ENCODE assay signal across 14 mouse cellular contexts in genomic region chr2:144264398-144265119, GRCm38 (mm10). TPM values are rescaled to one million over a fixed set of nuclear protein-coding genes. Genes with fewer than 3 reads are reported as not detected.
DNase-seq lines count a peak whose midpoint lies in the region; ATAC-seq and TF ChIP-seq lines count a peak whose summit lies in the region.
"Had no signal": no experiment of that assay in that cellular context is flagged by ENCODE, and none has a peak within 500 bp of the region (broad histone marks: within the 10 kb centered on the region; RNA-seq: fewer than 3 reads in every experiment).

No protein-coding gene starts in this region.

- peaks cover 96% of the 10 kb centered on the region for H3K79me2 ChIP-seq in CH12.LX (replicated peaks; ENCODE audit: control insufficient read depth, extremely low read depth, insufficient read depth, poor library complexity, severe bottlenecking)

- H3K4me3 ChIP-seq in CH12.LX (replicated peaks in 1 of 3; ENCODE audit: low read depth in 2 of 3, low read length in 2 of 3, poor library complexity in 1 of 3), result peak overlapping the region in 1 of 3 experiments; percentile 83
- no peak overlapping the region for H3K4me3 ChIP-seq in liver, embryonic 15.5 days (replicated peaks)
- H3K4me3 ChIP-seq: lung, embryonic 15.5 days had no signal

- no peaks in the 10 kb centered on the region for H3K9me3 ChIP-seq in CH12.LX (replicated peaks; ENCODE audit: low read length)
- H3K9me3 ChIP-seq in liver, embryonic 15.5 days (replicated peaks), result no peaks in the 10 kb centered on the region
- H3K9me3 ChIP-seq: lung, embryonic 15.5 days had no signal

- 0 out of 4 replicates have a peak, but pooled peaks of 1 of the 2 experiments have one; percentile 1 for TF ChIP-seq CTCF in CH12.LX (conservative IDR thresholded peaks at IDR 0.05 in 1 of 2, IDR thresholded peaks at IDR 0.05 in 1 of 2; ENCODE audit: low read depth in 2 of 2, low read length in 2 of 2)

- TF ChIP-seq EP300 in CH12.LX (IDR thresholded peaks at IDR 0.05; ENCODE audit: low read length), result no peak

- TF ChIP-seq POLR2A in CH12.LX (IDR thresholded peaks at IDR 0.05; ENCODE audit: low read depth, low read length), result no peak; the same call in 1 of the 2 replicates

- TF ChIP-seq RAD21 in CH12.LX (IDR thresholded peaks at IDR 0.05; ENCODE audit: low read depth, low read length), result no peak

- H3K4me1 ChIP-seq in CH12.LX (ENCODE audit: control insufficient read depth in 1 of 2, insufficient read depth in 2 of 2), result peaks cover 3 to 53% of the 10 kb centered on the region in 2 experiments; a peak in 3 of 4 replicates
- peaks cover 69% of the 10 kb centered on the region for H3K4me1 ChIP-seq in liver, embryonic 15.5 days (replicated peaks)

- dilution Hi-C loops in CH12.LX (cut with MboI; ENCODE audit: extremely low pct_ligation_motif_present, extremely low pct_unique_long_range_greater_than_20kb, low sequenced_read_pairs), result no loop called here

- no peaks in the 10 kb centered on the region for H3K27me3 ChIP-seq in CH12.LX (replicated peaks)
- H3K27me3 ChIP-seq in liver, embryonic 15.5 days, result no peaks in the 10 kb centered on the region
- H3K27me3 ChIP-seq: lung, embryonic 15.5 days had no signal

- peak; percentile 32 to 45 for DNase-seq in heart, adult 18-20 months
- DNase-seq in heart, postnatal 14 days, result no peak
- DNase-seq in CH12.LX (ENCODE audit: extremely low read depth), result no peak
- DNase-seq in cerebellum, postnatal 36 days, result no peak
- no peak for DNase-seq in frontal cortex, postnatal 36 days (ENCODE audit: low spot score in 2 of 2)
- no peak for DNase-seq in adrenal gland, postnatal 25 days
- DNase-seq: B cell, adult 2 months; cerebellum, adult 18-20 months; heart, postnatal 4 days; layer of hippocampus, postnatal 36 days; retina, postnatal 1 day had no signal

- ATAC-seq in inflammation-experienced regulatory T-cells, adult 6 months, result peak; percentile 10
- no peak for ATAC-seq in liver, embryonic 15.5 days (ENCODE audit: insufficient read depth)

- H3K4me2 ChIP-seq in CH12.LX (ENCODE audit: insufficient read depth, low read depth, poor library complexity, severe bottlenecking), result peak overlapping the region; percentile 95
- H3K4me2 ChIP-seq in liver, embryonic 15.5 days, result peak overlapping the region; percentile 11
- H3K4me2 ChIP-seq: lung, embryonic 15.5 days had no signal

- H3K27ac ChIP-seq in CH12.LX (ENCODE audit: insufficient read depth, low read depth), result no peak overlapping the region
- peak overlapping the region; percentile 48; the same call in 1 of the 2 replicates for H3K27ac ChIP-seq in liver, embryonic 15.5 days (replicated peaks)
- H3K27ac ChIP-seq: lung, embryonic 15.5 days had no signal

- in situ Hi-C loops in CH12.LX (cut with MboI; ENCODE audit: low pct_ligation_motif_present, low pct_unique_long_range_greater_than_20kb, low sequenced_read_pairs), result no loop called here

- intact Hi-C loops in heart, postnatal 14 days (cut with DNase I), result no loop called here

- 50% methylated on average over 5 of the region's 5 CpGs for WGBS in liver, embryonic 15.5 days (ENCODE audit: insufficient replicate concordance)

- H3K36me3 ChIP-seq in CH12.LX (replicated peaks in 1 of 2; ENCODE audit: control insufficient read depth in 1 of 2, insufficient read depth in 1 of 2, low read length in 1 of 2), result peaks cover 30 to 84% of the 10 kb centered on the region in 2 experiments
- H3K36me3 ChIP-seq in liver, embryonic 15.5 days (replicated peaks), result peaks cover 69% of the 10 kb centered on the region

- peak overlapping the region; percentile 56; the same call in 1 of the 2 replicates for H3K9ac ChIP-seq in CH12.LX (ENCODE audit: insufficient read depth, low read depth)
- 0 out of 2 replicates have a peak overlapping the region, but pooled peaks have one; percentile 13 for H3K9ac ChIP-seq in liver, embryonic 15.5 days
- H3K9ac ChIP-seq: lung, embryonic 15.5 days had no signal

TF ChIP-seq in CH12.LX, 34 proteins besides CTCF, POLR2A, EP300 and RAD21:
- TF ChIP-seq HCFC1 (IDR thresholded peaks at IDR 0.05; ENCODE audit: low read depth, low read length), result no peak
- TF ChIP-seq NELFE (IDR thresholded peaks at IDR 0.05; ENCODE audit: low read depth, low read length), result no peak
- TF ChIP-seq KAT2A (IDR thresholded peaks at IDR 0.05; ENCODE audit: insufficient replicate concordance, low read length), result no peak
- no peak for TF ChIP-seq MAZ (IDR thresholded peaks at IDR 0.05; ENCODE audit: low read depth, low read length)
- TF ChIP-seq MAX (IDR thresholded peaks at IDR 0.05; ENCODE audit: low read length), result no peak
- no peak for TF ChIP-seq E2F4 (IDR thresholded peaks at IDR 0.05; ENCODE audit: insufficient replicate concordance, low read depth, low read length)
- no peak for TF ChIP-seq MYC (IDR thresholded peaks at IDR 0.05; ENCODE audit: low read depth, low read length)
- no peak for TF ChIP-seq JUND (conservative IDR thresholded peaks at IDR 0.05; ENCODE audit: low read depth, low read length)
- no peak for TF ChIP-seq MEF2A (IDR thresholded peaks at IDR 0.05; ENCODE audit: borderline replicate concordance, low read depth, low read length)
- TF ChIP-seq POLR2AphosphoS2 (IDR thresholded peaks at IDR 0.05; ENCODE audit: low read depth, low read length), result 0 out of 2 replicates have a peak, but pooled peaks have one; percentile 16
- TF ChIP-seq SIN3A (IDR thresholded peaks at IDR 0.05; ENCODE audit: low read length), result 0 out of 2 replicates have a peak, but pooled peaks have one; percentile 17
TF ChIP-seq in CH12.LX: peak in this region for 2.

RNA-seq across cellular contexts. Expression of gene Mgme1, which starts 5.9 kb away (rescaled TPM):
- 10 to 100 TPM; 16.2 to 17.9 TPM for total RNA-seq in heart, adult 18-20 months (2021)
- total RNA-seq in heart, postnatal 14 days (2021), result 1 to 10 TPM; 8.5 to 9.6 TPM
- 10.6 and 13.0 TPM in 2 replicates for total RNA-seq in CH12.LX (2012; rRNA removed)
- total RNA-seq in CH12.LX (2014; rRNA removed), result 20.7 and 21.9 TPM in 2 replicates
- polyA plus RNA-seq in CH12.LX (2012; ENCODE audit: insufficient read length, low read depth), result 19.7 and 20.2 TPM in 2 replicates
- polyA plus RNA-seq in inflammation-experienced regulatory T-cells, adult 6 months (2017; shearing (Covaris generic)), result 10 to 100 TPM in 2 of 3 experiments, 1 to 10 TPM in 1; 8.9 to 13.5 (median 10.4) TPM
- polyA plus RNA-seq in liver, embryonic 15.5 days (2015; fragmentation: Nextera tagmentation; extraction: Ambion mirVana), result 9.8 and 10.5 TPM in 2 replicates
- total RNA-seq in adrenal gland, postnatal 25 days (2021), result 25.8 and 26.8 TPM in 2 replicates

RNA-seq across cellular contexts. Expression of gene Snx5, which starts 6.1 kb away (rescaled TPM):
- total RNA-seq in heart, adult 18-20 months (2021), result 10 to 100 TPM; 59.7 to 65.9 TPM
- total RNA-seq in heart, postnatal 14 days (2021), result 10 to 100 TPM; 50.4 to 51.9 TPM
- total RNA-seq in CH12.LX (2012; rRNA removed) (380 and 456 TPM in 2 replicates), CH12.LX (2014; rRNA removed) (1,220 and 1,259 TPM in 2 replicates)
- 652 and 666 TPM in 2 replicates for polyA plus RNA-seq in CH12.LX (2012; ENCODE audit: insufficient read length, low read depth)
- 100 to 1,000 TPM in 2 of 3 experiments, 10 to 100 TPM in 1; 62.1 to 121 (median 102) TPM for polyA plus RNA-seq in inflammation-experienced regulatory T-cells, adult 6 months (2017; shearing (Covaris generic))
- 55.7 and 59.4 TPM in 2 replicates for polyA plus RNA-seq in liver, embryonic 15.5 days (2015; fragmentation: Nextera tagmentation; extraction: Ambion mirVana)
- total RNA-seq in adrenal gland, postnatal 25 days (2021), result 91.6 and 107 TPM in 2 replicates

Comparison
In these comparisons a context has a peak if more than half of its experiments do, and no peak if none do; other contexts are left out.
1. DNase-seq: peak in heart, adult 18-20 months (2 of 2); none in heart, postnatal 14 days (0 of 2), CH12.LX (single experiment), cerebellum, postnatal 36 days (0 of 2), frontal cortex, postnatal 36 days (0 of 2) and adrenal gland, postnatal 25 days (single experiment).